Mouse (Mus musculus) left cerebral cortex, adult 2 months (tissue): ENCODE data around the gene Macrod1. TPM values are rescaled to one million over a fixed set of nuclear protein-coding genes. Genes with fewer than 3 reads are reported as not detected.
"Not testable (repeated sequence)": the region's sequence is repeated elsewhere in the genome, so short reads cannot be mapped to it uniquely, and the experiment has no call there.

ENCODE experiments used
- DNase-seq, 2 experiments: peaks; one replicate each; pipeline ENCODE4 v3.0.0; 2021 to 2022; ENCODE audit warnings: low spot score in 2 of 2, mixed read lengths in 1 of 2; ENCODE audit errors: extremely low spot score in 1 of 2
- H3K27ac ChIP-seq: fragments of 200-600 bp; 2 replicates; pipeline ENCODE4 v1.8.1; 2022
- H3K4me3 ChIP-seq: fragments of 200-600 bp; 2 replicates; pipeline ENCODE4 v1.8.1; 2022
- CTCF ChIP-seq: fragments of 200-600 bp; IDR thresholded peaks from 2 replicates; pipeline ENCODE4 v1.8.1; 2022; ENCODE audit warnings: antibody characterized with exemption, mild to moderate bottlenecking, moderate library complexity
- intact Hi-C: fragments of 180-260 bp; cut with DNase I; formaldehyde crosslinking; loops from one replicate; pipeline ENCODE4 v1.15.1; 2025
- total RNA-seq, 2 experiments: library from RNA; stranded (reverse); gene quantifications; 2 replicates each; pipeline ENCODE4 v1.2.3; 2021

Gene Macrod1
- total RNA-seq, 2 experiments from 2014 or later = 13.3 to 15.7 TPM

DNA sequence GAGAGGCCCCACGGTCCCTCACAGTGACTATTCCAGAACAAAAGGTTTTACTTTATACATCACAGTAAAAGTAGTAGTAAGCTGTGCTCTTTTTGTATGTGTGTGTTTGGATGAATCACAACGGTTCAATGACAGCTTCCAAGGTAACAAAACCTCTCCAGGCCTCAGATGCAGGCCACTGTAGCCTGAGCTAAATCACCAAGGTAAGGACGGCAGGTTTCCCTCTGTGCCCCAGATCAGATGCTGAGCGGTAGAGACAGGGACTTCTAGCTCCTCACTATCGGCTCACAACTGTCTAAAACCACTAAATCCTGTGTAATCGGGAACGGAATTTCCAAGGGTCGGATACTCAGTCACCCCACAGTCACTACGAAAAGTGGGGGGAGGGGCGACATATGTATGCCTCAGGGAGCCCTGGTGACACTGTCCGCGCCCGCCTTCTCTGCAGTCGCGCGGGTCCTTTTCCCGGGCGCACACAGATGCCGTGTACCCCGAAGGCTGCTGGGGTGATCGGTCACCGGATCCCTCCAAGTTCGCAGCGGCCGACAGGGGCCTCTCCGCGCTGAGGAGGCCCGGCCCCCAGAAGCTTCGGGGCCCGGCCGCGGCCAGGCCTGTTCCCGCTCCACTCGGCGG lies 17.4 kb upstream of the Macrod1 start:
- DNase-seq = peak in 1 of 2 experiments; percentile 50
- Histone ChIP-seq H3K4me3 (peak overlapping the region; percentile 88), H3K27ac (peak overlapping the region; percentile 75)
- intact Hi-C loops = loop anchor here (5.0 kb wide), 1 partner anchor 117 kb away; the partner anchor contains the start of gene Esrra
- TF ChIP-seq CTCF = no peak

GRCm38 (mm10) chr19:7039841-7040636 lies 16.6 kb upstream of the Macrod1 start, which contains the start of gene Stip1:
Gene Stip1, minus strand, starts transcription at chr19:7039967.
- peak within 1 kb of the TSS; percentile 98 for H3K27ac ChIP-seq
- peak; percentile 97 to 99 for DNase-seq
- H3K4me3 ChIP-seq = peak within 1 kb of the TSS; percentile 88
- intact Hi-C loops = loop anchor here (5.0 kb wide), 1 partner anchor 118 kb away; the partner anchor contains the start of gene Esrra
- peak; percentile 40 for TF ChIP-seq CTCF

DNA sequence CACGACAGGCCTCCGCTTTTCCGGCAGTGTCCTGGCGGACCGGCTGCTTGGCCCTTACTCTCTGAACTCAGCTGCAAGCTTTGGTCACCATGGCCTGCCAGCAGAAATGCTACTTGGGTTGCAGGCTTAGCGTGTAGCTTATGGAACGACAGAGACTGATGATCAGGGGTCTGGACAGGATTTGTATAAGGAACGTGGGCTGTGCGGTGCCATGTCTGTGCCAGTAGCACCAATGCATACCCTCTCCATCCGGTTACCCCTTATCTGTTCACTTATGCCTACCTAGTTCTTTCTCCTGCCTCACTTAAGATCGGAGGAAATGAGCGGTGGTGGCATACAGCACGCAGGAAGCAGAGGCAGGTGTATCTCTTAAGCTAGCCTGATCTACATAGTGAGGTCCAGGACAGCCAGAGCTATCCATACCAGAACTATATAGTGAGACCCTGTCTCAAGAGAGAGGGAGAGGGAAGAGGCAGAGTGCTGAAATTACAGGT lies 15.9 kb upstream of the Macrod1 start:
- peak overlapping the region; percentile 60 for H3K4me3 ChIP-seq
- no peak for DNase-seq
- intact Hi-C loops = no loop called here
- TF ChIP-seq CTCF = no peak
- H3K27ac ChIP-seq = peak overlapping the region; percentile 98

GRCm38 (mm10) chr19:7041171-7041570 lies 15.4 kb upstream of the Macrod1 start:
- no peak overlapping the region; the same call in 1 of the 2 replicates for H3K27ac ChIP-seq
- intact Hi-C loops = no loop called here

DNA sequence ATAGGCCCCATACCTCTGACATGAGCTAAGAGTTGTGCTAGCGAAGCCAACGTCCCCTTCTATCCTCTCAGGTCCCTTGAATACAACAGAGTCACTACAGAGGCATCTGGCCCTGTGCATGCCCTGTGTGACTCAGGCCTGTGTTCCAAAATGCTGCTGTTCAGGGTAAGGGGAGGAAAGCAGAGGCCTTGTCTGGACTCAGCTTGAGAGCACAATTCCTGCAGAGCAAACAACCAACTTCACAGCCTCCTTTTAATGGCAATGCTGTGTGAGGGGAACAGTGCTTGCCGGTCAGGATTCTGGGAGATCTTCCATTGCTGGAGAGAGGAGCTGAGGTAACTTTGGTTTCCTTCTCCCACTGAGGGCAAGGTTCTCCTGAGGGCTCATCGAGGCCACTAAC lies 12.3 kb upstream of the Macrod1 start:
- intact Hi-C loops = no loop called here

More at GRCm38 (mm10) chr19:7041171-7041570, 15.4 kb upstream of the Macrod1 start:
- TF ChIP-seq CTCF = no peak
- no peak overlapping the region for H3K4me3 ChIP-seq
- no peak for DNase-seq

DNA sequence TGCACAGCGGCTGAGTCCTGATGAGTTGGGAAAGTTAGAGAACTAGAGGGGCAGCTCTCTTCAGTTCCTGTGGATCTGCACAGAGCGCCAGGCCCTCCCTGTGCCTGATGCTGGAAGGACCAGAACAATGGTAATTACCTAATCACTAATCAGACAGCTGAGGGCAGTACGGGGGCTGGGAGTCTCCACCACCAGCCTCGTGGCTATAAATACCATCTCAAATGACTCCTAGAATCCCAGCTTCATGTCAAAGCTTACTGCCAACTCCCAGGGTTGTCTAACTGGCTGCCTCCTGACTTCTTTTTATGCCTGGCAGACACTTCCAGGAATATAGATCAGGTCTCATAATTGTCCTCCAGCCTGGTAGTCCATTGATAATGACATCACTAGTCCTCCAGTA lies 11.9 kb upstream of the Macrod1 start:
- no peak overlapping the region for H3K27ac ChIP-seq
- intact Hi-C loops = no loop called here
- no peak for DNase-seq
- H3K4me3 ChIP-seq = no peak overlapping the region
- no peak for TF ChIP-seq CTCF

More for the DNA sequence above, 12.3 kb upstream of the Macrod1 start:
- H3K27ac ChIP-seq = no peak overlapping the region
- no peak overlapping the region for H3K4me3 ChIP-seq
- TF ChIP-seq CTCF = no peak
- no peak for DNase-seq

- DNase-seq, H3K27ac ChIP-seq, H3K4me3 ChIP-seq, intact Hi-C loops: not testable (repeated sequence)
These were observed 3.2 kb upstream of the Macrod1 start for GRCm38 (mm10) chr19:7053382-7053781.

DNA sequence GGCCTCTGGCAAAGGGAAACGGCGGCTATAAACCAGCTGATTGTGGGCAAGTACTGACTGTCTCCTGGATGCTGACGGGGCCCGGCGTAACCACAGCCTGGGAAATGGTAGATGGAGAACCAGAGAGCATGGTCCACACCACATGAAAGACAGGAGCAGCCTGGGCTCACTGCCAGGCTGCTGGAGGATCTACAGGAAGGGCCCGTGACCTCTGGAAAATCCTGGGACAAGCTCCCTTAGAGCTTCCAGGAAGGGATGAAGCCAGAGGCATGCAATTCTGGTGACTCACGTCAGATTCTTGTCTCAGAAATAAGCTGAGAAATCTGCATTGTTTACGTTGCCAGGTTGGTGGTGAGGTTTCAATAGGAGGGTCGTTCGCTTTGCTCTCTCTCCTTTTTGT lies 1.8 kb upstream of the Macrod1 start:
- Histone ChIP-seq H3K27ac (peak overlapping the region; percentile 19; the same call in 1 of the 2 replicates), H3K4me3 (no peak overlapping the region)
- TF ChIP-seq CTCF = no peak
- intact Hi-C loops = loop anchor here (5.0 kb wide), 2 partner anchors 293 to 363 kb away; partner anchors contain the start of gene 2700081O15Rik
- no peak for DNase-seq

DNA sequence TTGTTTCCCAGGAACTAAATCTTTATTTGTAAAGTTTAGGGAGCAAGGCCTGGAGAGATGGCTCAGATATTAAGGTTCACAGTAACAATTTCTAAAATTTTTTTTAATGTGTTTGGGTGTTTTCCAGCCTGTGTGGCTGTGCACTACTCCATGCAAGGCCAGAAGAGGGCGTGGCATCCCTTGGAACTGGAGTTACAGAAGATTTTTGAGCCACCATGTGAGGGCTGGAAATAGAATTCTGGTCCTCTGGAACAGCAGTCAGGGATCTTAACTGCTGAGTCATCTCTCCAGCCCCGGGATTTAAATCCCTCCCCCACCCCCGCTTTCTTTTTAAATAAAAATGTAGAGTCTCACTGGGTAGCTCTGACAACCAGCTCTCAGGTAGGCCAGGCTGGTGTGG lies 1.4 kb upstream of the Macrod1 start:
- no peak for DNase-seq
- TF ChIP-seq CTCF = peak; percentile 14
- no peak overlapping the region for H3K4me3 ChIP-seq
- peak overlapping the region; percentile 19; the same call in 1 of the 2 replicates for H3K27ac ChIP-seq
- intact Hi-C loops = loop anchor here (5.0 kb wide), 2 partner anchors 292 to 362 kb away; partner anchors contain the start of gene 2700081O15Rik

DNA sequence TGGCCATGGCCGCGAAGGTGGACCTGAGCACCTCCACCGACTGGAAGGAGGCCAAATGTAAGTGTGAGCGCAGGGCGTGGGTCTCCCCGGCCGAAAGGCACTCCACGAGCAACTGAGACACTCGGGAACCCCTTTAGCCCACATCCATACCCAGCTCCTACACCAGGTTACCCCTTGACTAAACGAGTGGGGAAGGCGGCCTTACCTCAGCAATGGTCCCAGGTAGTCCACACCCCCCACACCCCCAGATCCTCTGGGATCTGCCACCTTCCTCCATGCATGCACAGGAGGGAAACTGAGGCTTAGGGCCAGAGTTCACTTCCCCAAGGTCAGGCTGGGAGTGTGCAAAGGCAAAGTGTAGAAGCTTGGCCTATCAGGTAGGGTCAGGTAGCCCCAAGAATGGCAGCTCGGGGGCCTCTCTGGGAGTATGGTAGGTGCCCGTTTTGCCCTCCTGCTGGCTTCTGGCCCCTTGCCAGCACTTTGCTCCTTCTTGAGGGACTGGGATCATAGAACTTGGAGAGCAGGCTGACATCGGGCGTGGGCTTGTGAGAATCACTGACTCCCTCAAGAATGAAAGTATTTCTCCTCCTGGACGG lies 614 bp downstream of the Macrod1 start:
- no peak for TF ChIP-seq CTCF
- Histone ChIP-seq H3K27ac (peak overlapping the region; percentile 1), H3K4me3 (peak overlapping the region; percentile 53)
- DNase-seq = peak in 1 of 2 experiments; percentile 39
- intact Hi-C loops = loop anchor here (5.0 kb wide), 2 partner anchors 290 to 360 kb away; partner anchors contain the start of gene 2700081O15Rik

DNA sequence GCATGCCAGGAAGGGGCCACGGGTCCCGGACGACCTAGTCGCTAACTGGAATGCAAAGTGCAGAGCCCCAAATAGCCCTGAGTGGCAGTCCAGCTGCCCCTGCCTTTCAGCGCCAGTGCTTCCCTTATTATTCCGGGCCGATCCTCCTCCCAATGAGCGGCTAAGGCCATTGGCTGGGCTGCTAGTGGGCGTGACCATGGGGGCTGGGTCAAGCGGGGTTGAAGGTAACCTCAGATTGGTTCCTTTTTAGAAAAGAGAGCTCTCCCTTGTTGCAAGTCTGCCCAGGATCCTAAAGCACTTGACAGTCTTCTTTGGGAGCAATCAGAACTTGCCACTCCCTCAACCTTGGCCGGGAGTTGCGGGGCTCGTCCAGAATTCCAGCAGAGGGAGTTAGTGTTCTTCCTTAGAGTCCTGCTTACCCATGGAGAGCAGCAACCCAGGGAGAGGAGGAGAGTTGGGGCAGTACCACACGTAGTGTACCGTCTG lies 1.2 kb downstream of the Macrod1 start:
- Histone ChIP-seq H3K4me3 (peak overlapping the region; percentile 53), H3K27ac (peak overlapping the region; percentile 1; the same call in 1 of the 2 replicates)
- DNase-seq = peak; percentile 61 to 64
- intact Hi-C loops = loop anchor here (5.0 kb wide), 2 partner anchors 290 to 360 kb away; partner anchors contain the start of gene 2700081O15Rik
- peak; percentile 59 for TF ChIP-seq CTCF
